Mouse (Mus musculus) lung, embryonic 15.5 days (tissue): ENCODE results near the gene Igsf21. TPM values are rescaled to one million over a fixed set of nuclear protein-coding genes. Genes with fewer than 3 reads are reported as not detected.

Experiments
- ATAC-seq: fragments of 200-750 bp; cut with Nextera tagmentation; 2 replicates; pipeline ENCODE4 v1.8.0; 2017; ENCODE audit warnings: moderate number of reproducible peaks, borderline replicate concordance; ENCODE audit not compliant: low FRiP score, low TSS enrichment; ENCODE audit errors: extremely low read depth
- H3K27ac ChIP-seq: fragments of 300-500 bp; sonication (generic); 2 replicates; pipeline ENCODE4 v1.5.1; 2015; ENCODE audit warnings: moderate library complexity, mild to moderate bottlenecking, inconsistent platforms
- H3K27me3 ChIP-seq: fragments of 300-500 bp; sonication (generic); 2 replicates; pipeline ENCODE4 v1.6.1; 2015; ENCODE audit warnings: inconsistent platforms
- H3K36me3 ChIP-seq: fragments of 300-500 bp; sonication (generic); 2 replicates; pipeline ENCODE4 v1.6.1; 2015; ENCODE audit warnings: inconsistent platforms
- H3K4me1 ChIP-seq: fragments of 300-500 bp; sonication (generic); 2 replicates; pipeline ENCODE4 v1.6.1; 2015; ENCODE audit warnings: inconsistent platforms
- H3K4me2 ChIP-seq: fragments of 300-500 bp; sonication (generic); 2 replicates; pipeline ENCODE4 v1.6.1; 2015; ENCODE audit warnings: inconsistent platforms, mild to moderate bottlenecking, moderate library complexity
- H3K4me3 ChIP-seq: fragments of 300-500 bp; sonication (generic); 2 replicates; pipeline ENCODE4 v1.5.1; 2015; ENCODE audit warnings: mild to moderate bottlenecking, inconsistent platforms
- H3K9ac ChIP-seq: fragments of 300-500 bp; sonication (generic); 2 replicates; pipeline ENCODE4 v1.6.1; 2015; ENCODE audit warnings: inconsistent platforms
- H3K9me3 ChIP-seq: fragments of 300-500 bp; sonication (generic); 2 replicates; pipeline ENCODE4 v1.6.1; 2016; ENCODE audit warnings: inconsistent platforms
- WGBS: fragments of 180-500 bp; shearing (Covaris S2); methylation state at CpG from one replicate; pipeline ENCODE4 v1.1.7; 2015; 5-methylcytosine and 5-hydroxymethylcytosine counted together
- polyA plus RNA-seq: library from polyadenylated mRNA; unstranded; fragments of >200 nt; fragmentation: Nextera tagmentation; extraction: Ambion mirVana; gene quantifications from 2 replicates; pipeline ENCODE4 v1.2.1, GENCODE M21; 2015

The Igsf21 gene
- polyA plus RNA-seq, 1 experiment from 2014 or later: 0.39 TPM

- 71% methylated on average over 18 of the region's 18 CpGs for WGBS
Measured at GRCm38 (mm10) chr4:140234412-140235205, 12.0 kb downstream of the Igsf21 start.

GRCm38 (mm10) chr4:140227837-140228236 lies 18.7 kb downstream of the Igsf21 start:
- WGBS: 39% methylated on average over 6 of the region's 7 CpGs
- H3K36me3 ChIP-seq: no peaks in the 10 kb centered on the region
- H3K9ac ChIP-seq: no peak overlapping the region
- no peaks in the 10 kb centered on the region for H3K9me3 ChIP-seq
- ATAC-seq: no peak
- no peak overlapping the region for H3K27ac ChIP-seq
- peaks cover 15% of the 10 kb centered on the region for H3K27me3 ChIP-seq
- peaks cover 3% of the 10 kb centered on the region; the same call in 1 of the 2 replicates for H3K4me1 ChIP-seq
- H3K4me2 ChIP-seq: no peak overlapping the region
- H3K4me3 ChIP-seq: no peak overlapping the region

More at GRCm38 (mm10) chr4:140234412-140235205, 12.0 kb downstream of the Igsf21 start:
- Histone ChIP-seq H3K4me1 (no peaks in the 10 kb centered on the region), H3K36me3 (no peaks in the 10 kb centered on the region), H3K27me3 (no peaks in the 10 kb centered on the region), H3K4me2 (no peak overlapping the region), H3K9ac (no peak overlapping the region), H3K4me3 (no peak overlapping the region), H3K9me3 (no peaks in the 10 kb centered on the region), H3K27ac (no peak overlapping the region)
- no peak for ATAC-seq

- Histone ChIP-seq H3K9ac (no peak overlapping the region), H3K4me2 (no peak overlapping the region), H3K27ac (no peak overlapping the region), H3K36me3 (no peaks in the 10 kb centered on the region), H3K27me3 (peaks cover 17% of the 10 kb centered on the region), H3K4me1 (peaks cover 3% of the 10 kb centered on the region; the same call in 1 of the 2 replicates), H3K4me3 (no peak overlapping the region), H3K9me3 (no peaks in the 10 kb centered on the region)
- ATAC-seq: no peak
- WGBS: 59% methylated on average over 9 of the region's 9 CpGs
Measured at GRCm38 (mm10) chr4:140225204-140225603, 21.4 kb downstream of the Igsf21 start.

GRCm38 (mm10) chr4:140224451-140224850 lies 22.1 kb downstream of the Igsf21 start:
- H3K4me1 ChIP-seq: peaks cover 3% of the 10 kb centered on the region; the same call in 1 of the 2 replicates
- no peaks in the 10 kb centered on the region for H3K36me3 ChIP-seq
- 52% methylated on average over 7 of the region's 7 CpGs for whole genome bisulfite sequencing
- H3K4me3 ChIP-seq: no peak overlapping the region
- no peaks in the 10 kb centered on the region for H3K9me3 ChIP-seq
- H3K27ac ChIP-seq: no peak overlapping the region
- H3K27me3 ChIP-seq: peaks cover 17% of the 10 kb centered on the region
- H3K9ac ChIP-seq: no peak overlapping the region
- no peak overlapping the region for H3K4me2 ChIP-seq
- ATAC-seq: no peak

GRCm38 (mm10) chr4:140223067-140223466 lies 23.5 kb downstream of the Igsf21 start:
- Histone ChIP-seq H3K36me3 (no peaks in the 10 kb centered on the region), H3K4me2 (no peak overlapping the region), H3K4me3 (no peak overlapping the region), H3K27ac (no peak overlapping the region), H3K4me1 (peaks cover 3% of the 10 kb centered on the region; the same call in 1 of the 2 replicates), H3K9me3 (no peaks in the 10 kb centered on the region), H3K27me3 (peaks cover 17% of the 10 kb centered on the region), H3K9ac (no peak overlapping the region)
- ATAC-seq: no peak
- WGBS: 12% methylated on average over 12 of the region's 12 CpGs

- H3K27me3 ChIP-seq: peaks cover 17% of the 10 kb centered on the region
Measured at GRCm38 (mm10) chr4:140220326-140221093, 26.1 kb downstream of the Igsf21 start.

GRCm38 (mm10) chr4:140218853-140219852 lies 27.4 kb downstream of the Igsf21 start:
- peaks cover 7% of the 10 kb centered on the region; the same call in 1 of the 2 replicates for H3K27me3 ChIP-seq
- no peaks in the 10 kb centered on the region for H3K36me3 ChIP-seq
- H3K4me1 ChIP-seq: peaks cover 8% of the 10 kb centered on the region; the same call in 1 of the 2 replicates
- 0 out of 2 replicates have a peak, but pooled peaks have one; percentile 16 for ATAC-seq
- 57% methylated on average over 17 of the region's 17 CpGs for WGBS
- H3K9ac ChIP-seq: no peak overlapping the region
- H3K4me2 ChIP-seq: no peak overlapping the region
- no peak overlapping the region for H3K27ac ChIP-seq
- no peaks in the 10 kb centered on the region for H3K9me3 ChIP-seq
- H3K4me3 ChIP-seq: no peak overlapping the region

More at GRCm38 (mm10) chr4:140220326-140221093, 26.1 kb downstream of the Igsf21 start:
- Histone ChIP-seq H3K4me3 (no peak overlapping the region), H3K4me1 (peaks cover 3% of the 10 kb centered on the region; the same call in 1 of the 2 replicates), H3K36me3 (no peaks in the 10 kb centered on the region), H3K27ac (no peak overlapping the region), H3K4me2 (no peak overlapping the region), H3K9me3 (no peaks in the 10 kb centered on the region), H3K9ac (no peak overlapping the region)
- no peak for ATAC-seq
- WGBS: 44% methylated on average over 22 of the region's 22 CpGs

GRCm38 (mm10) chr4:140218384-140218783 lies 28.2 kb downstream of the Igsf21 start:
- H3K4me2 ChIP-seq: no peak overlapping the region
- H3K9ac ChIP-seq: no peak overlapping the region
- H3K4me1 ChIP-seq: peaks cover 9% of the 10 kb centered on the region; the same call in 1 of the 2 replicates
- H3K27me3 ChIP-seq: peaks cover 5% of the 10 kb centered on the region; the same call in 1 of the 2 replicates
- ATAC-seq: no peak
- no peak overlapping the region for H3K27ac ChIP-seq
- no peaks in the 10 kb centered on the region for H3K9me3 ChIP-seq
- no peak overlapping the region for H3K4me3 ChIP-seq
- 75% methylated on average over 5 of the region's 5 CpGs for WGBS
- no peaks in the 10 kb centered on the region for H3K36me3 ChIP-seq

GRCm38 (mm10) chr4:140217934-140218333 lies 28.6 kb downstream of the Igsf21 start:
- Histone ChIP-seq H3K4me1 (peaks cover 8% of the 10 kb centered on the region; the same call in 1 of the 2 replicates), H3K27me3 (peaks cover 3% of the 10 kb centered on the region; the same call in 1 of the 2 replicates), H3K27ac (no peak overlapping the region), H3K36me3 (no peaks in the 10 kb centered on the region), H3K9ac (no peak overlapping the region), H3K4me3 (no peak overlapping the region), H3K4me2 (no peak overlapping the region), H3K9me3 (no peaks in the 10 kb centered on the region)
- WGBS: 78% methylated on average over 8 of the region's 8 CpGs
- no peak for ATAC-seq

GRCm38 (mm10) chr4:140216096-140216495 lies 30.5 kb downstream of the Igsf21 start:
- H3K9me3 ChIP-seq: no peaks in the 10 kb centered on the region
- no peak for ATAC-seq
- H3K4me2 ChIP-seq: no peak overlapping the region
- no peak overlapping the region for H3K9ac ChIP-seq
- H3K27ac ChIP-seq: no peak overlapping the region
- no peaks in the 10 kb centered on the region for H3K27me3 ChIP-seq
- H3K4me1 ChIP-seq: peaks cover 6% of the 10 kb centered on the region; the same call in 1 of the 2 replicates
- WGBS: 82% methylated on average over 8 of the region's 8 CpGs
- H3K4me3 ChIP-seq: no peak overlapping the region
- no peaks in the 10 kb centered on the region for H3K36me3 ChIP-seq

GRCm38 (mm10) chr4:140215205-140215604 lies 31.4 kb downstream of the Igsf21 start:
- no peaks in the 10 kb centered on the region for H3K27me3 ChIP-seq
- H3K4me2 ChIP-seq: no peak overlapping the region
- H3K4me1 ChIP-seq: peaks cover 6% of the 10 kb centered on the region; the same call in 1 of the 2 replicates
- no peak overlapping the region for H3K9ac ChIP-seq
- 55% methylated on average over 9 of the region's 9 CpGs for WGBS
- H3K9me3 ChIP-seq: no peaks in the 10 kb centered on the region
- no peak overlapping the region for H3K4me3 ChIP-seq
- H3K36me3 ChIP-seq: no peaks in the 10 kb centered on the region
- H3K27ac ChIP-seq: no peak overlapping the region
- ATAC-seq: no peak
